Mouse (Mus musculus): ENCODE results near the gene Hpf1. TPM values are rescaled to one million over a fixed set of nuclear protein-coding genes. Genes with fewer than 3 reads are reported as not detected.

Hpf1 gene
- polyA plus RNA-seq, 1 experiment = 59.5 TPM

DNA sequence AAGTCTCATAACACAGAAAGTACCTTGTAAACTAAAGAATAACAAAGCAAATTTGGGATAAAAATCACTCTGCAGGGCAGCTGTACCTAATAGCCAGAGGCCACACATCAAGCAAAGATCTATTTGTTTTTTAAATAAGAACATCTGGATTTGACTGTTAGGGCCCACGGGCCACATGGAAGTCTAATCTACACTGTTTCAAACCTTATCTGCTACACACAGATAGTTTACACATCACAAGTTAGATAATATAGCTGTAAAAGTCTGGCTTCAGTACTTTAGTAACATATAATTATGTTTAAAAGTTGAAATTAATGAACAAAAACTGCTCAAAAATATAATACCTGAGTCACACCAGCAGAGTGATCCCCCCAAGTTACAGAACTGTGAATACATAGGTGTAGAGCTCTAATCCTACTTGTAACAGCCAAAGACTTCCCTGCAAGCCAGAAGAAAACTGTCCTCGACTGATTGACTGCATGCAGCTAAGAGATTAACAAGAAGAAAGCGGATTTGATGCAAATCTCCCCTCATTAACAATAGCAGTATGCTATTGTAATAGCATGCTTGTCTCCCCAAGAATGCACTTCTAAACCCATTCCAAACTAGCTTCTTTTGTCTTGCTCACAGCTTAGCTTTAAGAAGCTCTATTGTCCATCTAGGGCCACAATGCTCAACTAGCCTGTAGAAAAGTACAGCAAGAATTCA lies 48.7 kb downstream of the Hpf1 start:
- Histone ChIP-seq H3K79me3 (ENCODE audit: low read depth) (peaks cover 2% of the 10 kb centered on the region), H3ac (ENCODE audit: control insufficient read depth, insufficient read length, low read depth) (no peak overlapping the region), H3K4me3 (ENCODE audit: insufficient read depth, poor library complexity, severe bottlenecking) (no peak overlapping the region), H3K79me2 (ENCODE audit: control insufficient read depth, insufficient read depth) (peaks cover 9% of the 10 kb centered on the region), H3K27me3 (ENCODE audit: control insufficient read depth, insufficient read depth, insufficient read length) (no peaks in the 10 kb centered on the region), H3K36me3 (ENCODE audit: control insufficient read depth, insufficient read depth) (peaks cover 4% of the 10 kb centered on the region)
- TF ChIP-seq MYOD1 (IDR thresholded peaks at IDR 0.05; ENCODE audit: control insufficient read depth, insufficient read length, low read depth) = no peak

DNA sequence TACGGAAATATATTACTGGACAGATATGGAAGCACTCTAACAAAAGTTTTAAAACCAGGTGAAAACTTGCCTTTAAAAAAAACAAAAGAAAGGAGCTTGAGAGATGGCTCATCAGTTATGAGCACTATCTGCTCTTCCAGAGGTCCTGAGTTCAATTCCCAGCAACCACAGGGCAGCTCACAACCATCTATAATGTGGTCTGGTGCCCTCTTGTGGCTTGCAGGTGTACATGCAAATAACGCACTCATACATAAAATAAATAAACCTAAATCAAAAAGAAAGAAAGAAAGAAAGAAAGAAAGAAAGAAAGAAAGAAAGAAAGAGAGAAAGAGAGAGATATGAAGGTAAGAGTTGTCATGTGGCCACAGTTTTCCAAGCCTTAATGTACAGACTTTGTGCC lies 52.6 kb downstream of the Hpf1 start:
- H3ac ChIP-seq (ENCODE audit: control insufficient read depth, insufficient read length, low read depth) = no peak overlapping the region
- TF ChIP-seq USF1 (IDR thresholded peaks at IDR 0.05; ENCODE audit: low read depth) (no peak), CTCF (IDR thresholded peaks at IDR 0.05; ENCODE audit: control insufficient read depth, insufficient read depth, insufficient read length) (no peak), MAX (IDR thresholded peaks at IDR 0.05) (no peak), MYOD1 (IDR thresholded peaks at IDR 0.05; ENCODE audit: control insufficient read depth, insufficient read length, low read depth) (no peak), FOSL1 (IDR thresholded peaks at IDR 0.05; ENCODE audit: insufficient read depth, low read length, poor library complexity, severe bottlenecking) (no peak), MYOG (IDR thresholded peaks at IDR 0.05; ENCODE audit: control insufficient read depth, extremely low read depth, insufficient read length) (no peak), CEBPB (IDR thresholded peaks at IDR 0.05; ENCODE audit: low read depth) (no peak)
- no peak overlapping the region for H3K4me3 ChIP-seq (ENCODE audit: insufficient read depth, poor library complexity, severe bottlenecking)
- H3K79me3 ChIP-seq (ENCODE audit: low read depth) = peaks cover 7% of the 10 kb centered on the region
- no peaks in the 10 kb centered on the region for H3K36me3 ChIP-seq (ENCODE audit: control insufficient read depth, insufficient read depth)
- H3K79me2 ChIP-seq (ENCODE audit: control insufficient read depth, insufficient read depth) = peaks cover 41% of the 10 kb centered on the region
- no peaks in the 10 kb centered on the region for H3K27me3 ChIP-seq (ENCODE audit: control insufficient read depth, insufficient read depth, insufficient read length)

- peaks cover 31% of the 10 kb centered on the region for H3K79me3 ChIP-seq (ENCODE audit: low read depth)
Observed at GRCm38 (mm10) chr8:60947503-60947902, 57.3 kb downstream of the Hpf1 start.

DNA sequence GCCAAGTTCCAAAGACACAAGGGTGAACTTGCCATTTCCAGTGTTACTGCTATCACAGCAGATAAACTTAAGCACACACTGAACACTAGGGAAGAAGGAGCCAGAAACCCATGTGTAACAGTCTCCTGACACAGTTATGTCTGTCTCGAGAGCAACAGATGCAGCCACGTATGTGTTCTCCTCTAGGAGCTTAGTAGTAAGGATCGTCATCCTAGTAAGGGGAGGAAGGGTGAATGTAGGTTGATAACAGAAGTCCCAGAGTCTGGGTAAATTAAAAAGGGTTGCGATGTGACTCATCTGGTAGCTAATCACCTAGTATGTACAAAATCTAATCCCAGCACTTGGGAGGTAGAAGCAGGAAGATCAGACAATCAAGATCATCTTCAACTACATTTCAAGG lies 59.6 kb downstream of the Hpf1 start:
- H3K79me3 ChIP-seq (ENCODE audit: low read depth) = peaks cover 39% of the 10 kb centered on the region
- peaks cover 84% of the 10 kb centered on the region for H3K79me2 ChIP-seq (ENCODE audit: control insufficient read depth, insufficient read depth)
- H3K4me3 ChIP-seq (ENCODE audit: insufficient read depth, poor library complexity, severe bottlenecking) = no peak overlapping the region
- H3K27me3 ChIP-seq (ENCODE audit: control insufficient read depth, insufficient read depth, insufficient read length) = no peaks in the 10 kb centered on the region
- H3K36me3 ChIP-seq (ENCODE audit: control insufficient read depth, insufficient read depth) = no peaks in the 10 kb centered on the region
- no peak overlapping the region for H3ac ChIP-seq (ENCODE audit: control insufficient read depth, insufficient read length, low read depth)
- TF ChIP-seq MAX (IDR thresholded peaks at IDR 0.05) (no peak), MYOG (IDR thresholded peaks at IDR 0.05; ENCODE audit: control insufficient read depth, extremely low read depth, insufficient read length) (no peak)

More at GRCm38 (mm10) chr8:60947503-60947902, 57.3 kb downstream of the Hpf1 start:
- Histone ChIP-seq H3K36me3 (ENCODE audit: control insufficient read depth, insufficient read depth) (no peaks in the 10 kb centered on the region), H3K27me3 (ENCODE audit: control insufficient read depth, insufficient read depth, insufficient read length) (no peaks in the 10 kb centered on the region), H3ac (ENCODE audit: control insufficient read depth, insufficient read length, low read depth) (no peak overlapping the region), H3K4me3 (ENCODE audit: insufficient read depth, poor library complexity, severe bottlenecking) (no peak overlapping the region), H3K79me2 (ENCODE audit: control insufficient read depth, insufficient read depth) (peaks cover 81% of the 10 kb centered on the region)
- TF ChIP-seq USF1 (IDR thresholded peaks at IDR 0.05; ENCODE audit: low read depth) = no peak

DNA sequence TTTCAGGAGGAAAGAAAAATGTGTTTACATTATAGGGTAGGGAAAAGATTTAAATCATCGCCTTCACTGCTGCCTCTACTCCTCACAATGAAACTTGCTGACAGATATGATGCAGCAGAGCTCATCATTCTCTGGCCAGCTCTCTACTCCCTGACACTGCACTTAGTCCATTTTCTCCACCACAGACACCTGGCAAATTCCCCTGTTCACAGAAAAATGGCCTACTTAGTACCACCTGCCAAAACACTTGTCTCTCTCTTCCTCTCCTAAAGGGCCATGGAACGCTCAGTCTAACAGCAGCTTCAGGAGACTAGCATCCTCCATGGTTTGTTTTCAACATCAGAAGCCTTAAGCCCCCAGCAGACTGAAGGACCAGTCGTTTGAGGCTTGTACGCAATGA lies 61.1 kb downstream of the Hpf1 start:
- Histone ChIP-seq H3K79me3 (ENCODE audit: low read depth) (peaks cover 41% of the 10 kb centered on the region), H3K79me2 (ENCODE audit: control insufficient read depth, insufficient read depth) (peaks cover 86% of the 10 kb centered on the region), H3ac (ENCODE audit: control insufficient read depth, insufficient read length, low read depth) (no peak overlapping the region), H3K27me3 (ENCODE audit: control insufficient read depth, insufficient read depth, insufficient read length) (no peaks in the 10 kb centered on the region), H3K36me3 (ENCODE audit: control insufficient read depth, insufficient read depth) (no peaks in the 10 kb centered on the region), H3K4me3 (ENCODE audit: insufficient read depth, poor library complexity, severe bottlenecking) (no peak overlapping the region)
- TF ChIP-seq MYOD1 (IDR thresholded peaks at IDR 0.05; ENCODE audit: control insufficient read depth, insufficient read length, low read depth) (no peak), USF1 (IDR thresholded peaks at IDR 0.05; ENCODE audit: low read depth) (no peak), MYOG (IDR thresholded peaks at IDR 0.05; ENCODE audit: control insufficient read depth, extremely low read depth, insufficient read length) (no peak), CTCF (IDR thresholded peaks at IDR 0.05; ENCODE audit: control insufficient read depth, insufficient read depth, insufficient read length) (no peak), CEBPB (IDR thresholded peaks at IDR 0.05; ENCODE audit: low read depth) (no peak), FOSL1 (IDR thresholded peaks at IDR 0.05; ENCODE audit: insufficient read depth, low read length, poor library complexity, severe bottlenecking) (no peak), MAX (IDR thresholded peaks at IDR 0.05) (no peak)

DNA sequence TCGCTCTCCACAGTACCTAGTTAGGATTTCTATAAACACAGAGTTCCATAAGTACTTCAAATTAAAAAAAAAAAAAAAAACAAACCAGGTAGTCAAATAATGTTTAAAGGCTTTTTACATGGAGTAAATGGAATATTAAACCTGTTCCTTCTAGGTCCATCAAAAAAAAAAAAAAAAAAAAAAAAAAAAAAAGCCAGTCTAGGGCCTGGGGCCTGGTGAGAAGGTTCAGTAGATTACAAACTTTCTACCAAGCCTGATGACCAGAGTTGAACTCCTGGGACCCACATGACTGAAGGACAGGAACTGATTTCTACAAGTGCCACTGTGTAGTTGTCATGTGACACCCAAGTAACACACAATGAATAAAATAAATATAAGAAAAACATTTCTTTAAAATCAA lies 61.5 kb downstream of the Hpf1 start:
- TF ChIP-seq CEBPB (IDR thresholded peaks at IDR 0.05; ENCODE audit: low read depth) (no peak), CTCF (IDR thresholded peaks at IDR 0.05; ENCODE audit: control insufficient read depth, insufficient read depth, insufficient read length) (no peak), MAX (IDR thresholded peaks at IDR 0.05) (no peak), MYOD1 (IDR thresholded peaks at IDR 0.05; ENCODE audit: control insufficient read depth, insufficient read length, low read depth) (no peak), MYOG (IDR thresholded peaks at IDR 0.05; ENCODE audit: control insufficient read depth, extremely low read depth, insufficient read length) (no peak), FOSL1 (IDR thresholded peaks at IDR 0.05; ENCODE audit: insufficient read depth, low read length, poor library complexity, severe bottlenecking) (no peak), USF1 (IDR thresholded peaks at IDR 0.05; ENCODE audit: low read depth) (no peak)
- Histone ChIP-seq H3K27me3 (ENCODE audit: control insufficient read depth, insufficient read depth, insufficient read length) (no peaks in the 10 kb centered on the region), H3K4me3 (ENCODE audit: insufficient read depth, poor library complexity, severe bottlenecking) (no peak overlapping the region), H3ac (ENCODE audit: control insufficient read depth, insufficient read length, low read depth) (no peak overlapping the region), H3K36me3 (ENCODE audit: control insufficient read depth, insufficient read depth) (no peaks in the 10 kb centered on the region), H3K79me3 (ENCODE audit: low read depth) (peaks cover 44% of the 10 kb centered on the region), H3K79me2 (ENCODE audit: control insufficient read depth, insufficient read depth) (peaks cover 88% of the 10 kb centered on the region)

Measured in C2C12 (cell line).